Mouse (Mus musculus): ENCODE data around the gene Tmcc1. TPM values are rescaled to one million over a fixed set of nuclear protein-coding genes. Genes with fewer than 3 reads are reported as not detected.

Tmcc1 gene
- polyA plus RNA-seq, 1 experiment from 2014 or later = 5.3 TPM

DNA sequence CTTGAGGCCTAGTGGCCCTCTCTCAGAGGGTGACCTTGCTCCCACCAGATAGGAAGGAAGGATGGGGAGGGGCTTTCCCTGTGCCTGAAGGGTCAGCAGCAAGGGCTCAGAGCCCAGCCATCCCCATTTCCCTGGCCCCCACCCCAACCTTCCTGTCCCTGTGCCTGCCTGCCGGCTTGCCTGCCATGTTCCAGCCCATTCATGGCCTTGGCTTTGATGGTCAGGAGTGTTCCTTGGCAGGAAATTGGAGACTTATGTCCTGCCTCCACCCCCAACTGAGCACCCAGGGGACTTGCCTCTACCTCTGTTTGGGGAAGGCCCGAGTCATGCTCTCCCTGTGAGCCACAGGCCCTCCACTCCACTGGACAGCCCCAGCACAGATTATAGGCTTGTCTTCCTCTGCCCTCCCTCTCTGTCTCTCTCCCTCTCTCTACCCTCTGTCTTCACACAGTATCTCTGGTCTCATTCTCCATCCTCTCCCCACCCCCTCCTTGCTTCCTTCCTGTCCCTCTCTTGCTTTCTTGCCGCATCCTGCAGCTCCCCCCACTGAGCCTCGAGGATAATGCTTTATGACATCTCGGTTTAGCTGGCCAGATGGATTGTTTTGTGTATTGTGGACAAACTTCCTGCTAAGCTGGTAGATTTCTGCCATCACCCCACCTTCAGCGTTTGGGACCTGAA is 197.0 kb downstream of the Tmcc1 start:
- Histone ChIP-seq H3K27me3 (replicated peaks) (peaks cover 45% of the 10 kb centered on the region), H3K4me3 (no peak overlapping the region), H3K27ac (peak overlapping the region; percentile 71), H3K9me3 (replicated peaks) (no peaks in the 10 kb centered on the region), H3K36me3 (no peaks in the 10 kb centered on the region), H3K4me1 (peaks cover 66% of the 10 kb centered on the region), H3K4me2 (no peak overlapping the region; the same call in 1 of the 2 replicates), H3K9ac (no peak overlapping the region)
- no peak for ATAC-seq
- 15% methylated on average over 6 of the region's 6 CpGs for WGBS (ENCODE audit: insufficient replicate concordance)

DNA sequence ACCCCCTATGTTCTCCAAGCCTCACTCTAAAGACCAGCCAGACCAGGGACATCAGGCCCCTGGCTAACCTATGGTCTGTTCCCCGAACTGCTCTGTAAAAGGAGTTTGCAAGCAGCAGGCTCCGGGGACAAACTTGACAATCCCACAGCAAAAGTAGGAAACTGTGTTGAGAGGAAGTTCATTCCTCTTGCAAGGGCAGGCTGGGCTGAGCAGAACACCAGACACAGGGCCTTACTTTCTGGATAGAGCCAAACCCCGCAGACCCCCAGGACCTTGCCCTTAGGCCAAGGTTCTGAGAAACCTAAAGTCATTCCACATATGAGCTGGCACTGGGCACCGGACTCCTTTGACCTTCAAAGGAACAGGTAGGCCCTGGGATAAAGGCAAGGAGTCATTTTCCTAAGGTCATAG is 197.8 kb downstream of the Tmcc1 start:
- Histone ChIP-seq H3K4me1 (peaks cover 67% of the 10 kb centered on the region), H3K4me3 (peak overlapping the region; percentile 58)
- WGBS (ENCODE audit: insufficient replicate concordance) = 41% methylated on average over 4 of the region's 4 CpGs

DNA sequence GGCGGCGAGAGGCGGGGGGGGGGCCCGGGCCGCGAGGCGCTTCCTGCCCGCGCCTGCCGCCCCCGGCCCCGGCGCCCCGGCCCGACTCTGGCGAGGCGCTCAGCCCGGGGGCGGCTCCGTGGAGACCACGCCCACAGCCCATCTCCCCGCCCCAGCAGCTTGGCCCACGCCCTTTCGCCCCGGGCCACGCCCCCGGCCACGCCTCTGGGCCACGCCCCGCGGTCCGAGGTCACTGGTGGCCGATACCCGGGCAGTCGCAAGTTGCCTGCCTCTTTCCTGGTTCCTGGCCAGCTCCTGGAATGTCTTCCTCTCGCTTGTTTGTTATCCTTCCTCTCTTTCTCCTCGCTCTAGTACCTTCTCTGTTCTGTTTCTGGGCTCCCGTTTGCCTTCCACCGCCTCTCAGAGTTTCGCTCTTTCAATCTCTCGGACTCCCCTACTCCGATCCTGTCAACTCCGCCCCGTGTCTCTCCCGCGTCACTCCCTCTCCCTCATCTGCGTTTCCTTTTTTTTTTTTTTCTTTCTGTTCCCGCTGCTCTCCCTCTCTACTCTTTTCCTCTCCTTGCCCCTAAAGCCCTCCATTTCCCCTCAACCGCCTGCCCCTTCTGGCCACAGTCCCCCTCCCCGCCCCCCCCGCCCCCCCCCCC is 198.3 kb downstream of the Tmcc1 start, which contains the start of gene Plxnd1:
Plxnd1 (minus strand) TSS at position 129 of the 644 bp plus-strand sequence.
- WGBS (ENCODE audit: insufficient replicate concordance) = 1% methylated on average over 39 of the region's 51 CpGs
- peak; percentile 83 for ATAC-seq
- Histone ChIP-seq H3K4me3 (peak within 1 kb of the TSS; percentile 58), H3K36me3 (no peaks in the 10 kb centered on the region), H3K4me1 (peaks cover 67% of the 10 kb centered on the region), H3K27ac (peak within 1 kb of the TSS; percentile 71), H3K9ac (peak within 1 kb of the TSS; percentile 59), H3K27me3 (replicated peaks) (peaks cover 54% of the 10 kb centered on the region), H3K9me3 (replicated peaks) (no peaks in the 10 kb centered on the region), H3K4me2 (peak within 1 kb of the TSS; percentile 87)

More for the DNA sequence above, 197.8 kb downstream of the Tmcc1 start:
- Histone ChIP-seq H3K9me3 (replicated peaks) (no peaks in the 10 kb centered on the region), H3K27ac (peak overlapping the region; percentile 71), H3K9ac (peak overlapping the region; percentile 12; the same call in 1 of the 2 replicates), H3K4me2 (peak overlapping the region; percentile 87), H3K36me3 (no peaks in the 10 kb centered on the region), H3K27me3 (replicated peaks) (peaks cover 53% of the 10 kb centered on the region)
- ATAC-seq = no peak

DNA sequence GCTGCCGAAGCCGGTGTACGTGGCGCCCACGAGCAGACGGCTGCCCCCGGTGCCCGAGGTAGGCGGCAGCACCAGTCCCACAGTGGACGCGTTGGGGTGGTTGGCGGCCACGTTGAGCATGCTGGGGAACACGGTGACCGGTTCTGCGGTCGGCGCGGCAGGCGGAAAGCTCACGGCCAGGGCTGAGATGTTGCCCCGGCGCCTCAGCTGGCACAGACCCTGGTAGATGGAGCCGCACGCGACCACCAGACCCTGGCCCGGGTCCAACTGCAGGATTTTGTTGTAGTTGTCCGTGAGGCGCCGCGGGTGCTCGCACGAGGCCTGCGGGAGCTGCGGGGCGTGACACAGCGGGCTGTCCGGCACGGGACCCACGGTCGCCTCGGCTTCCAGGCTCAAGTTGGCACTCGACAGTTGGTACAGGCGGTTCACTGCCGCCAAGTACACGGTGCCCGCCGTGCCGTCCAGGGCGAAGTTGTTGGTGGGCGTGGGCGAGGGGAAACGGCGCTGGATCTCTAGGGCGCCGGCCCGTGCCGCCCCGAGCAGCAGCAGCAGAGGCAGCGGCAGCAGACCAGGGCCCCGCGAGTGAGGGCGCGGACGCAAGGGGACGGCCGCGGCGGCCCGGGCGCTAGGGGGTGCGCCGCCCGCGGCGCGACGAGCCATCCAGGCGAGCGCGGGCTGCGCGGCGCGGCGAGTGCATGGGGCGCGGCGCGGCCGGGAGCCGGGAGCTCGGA is 199.0 kb downstream of the Tmcc1 start:
- H3K27ac ChIP-seq = peak overlapping the region; percentile 71; the same call in 1 of the 2 replicates
- H3K4me1 ChIP-seq = peaks cover 66% of the 10 kb centered on the region
- H3K9ac ChIP-seq = peak overlapping the region; percentile 59

DNA sequence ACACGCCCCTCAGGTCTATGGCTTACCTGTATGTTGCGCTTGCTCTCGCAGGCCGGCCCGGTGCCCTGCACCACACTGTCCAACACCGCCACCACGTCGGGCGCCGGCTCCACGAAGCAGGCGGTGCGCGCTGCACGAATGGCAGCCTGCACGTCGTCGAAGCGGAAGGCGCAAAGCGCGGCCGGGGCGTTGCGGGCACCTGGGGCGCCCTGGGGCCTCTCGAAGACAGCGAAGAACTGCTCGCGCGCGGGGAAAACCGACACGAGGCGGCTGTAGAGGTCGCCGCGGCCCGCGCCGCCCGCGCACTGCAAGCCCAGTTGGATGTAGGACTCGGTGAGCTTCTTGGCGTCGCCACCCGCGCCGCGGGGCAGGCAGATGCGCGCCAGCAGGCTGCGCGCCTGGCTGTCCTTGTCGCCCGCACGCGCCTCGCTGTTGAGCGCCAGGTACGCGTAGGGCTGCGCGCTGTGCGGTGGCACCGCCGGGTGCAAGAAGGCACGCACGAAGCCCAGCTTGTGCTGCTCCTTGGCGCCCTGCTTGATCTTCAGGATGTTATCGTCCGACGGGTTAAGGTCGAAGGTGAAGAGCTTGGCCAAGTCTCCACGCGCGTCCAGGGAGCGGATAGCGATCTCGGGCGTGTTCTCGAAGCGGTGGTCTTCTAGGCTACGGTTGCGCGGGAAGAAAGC is 199.7 kb downstream of the Tmcc1 start:
- no peak for ATAC-seq
- Histone ChIP-seq H3K27ac (0 out of 2 replicates have a peak overlapping the region, but pooled peaks have one; percentile 71), H3K9ac (peak overlapping the region; percentile 59), H3K4me3 (peak overlapping the region; percentile 58), H3K27me3 (replicated peaks) (peaks cover 61% of the 10 kb centered on the region), H3K4me1 (peaks cover 59% of the 10 kb centered on the region), H3K36me3 (no peaks in the 10 kb centered on the region), H3K4me2 (peak overlapping the region; percentile 87), H3K9me3 (replicated peaks) (no peaks in the 10 kb centered on the region)
- 1% methylated on average over 86 of the region's 86 CpGs for WGBS (ENCODE audit: insufficient replicate concordance)

More for the DNA sequence above, 199.0 kb downstream of the Tmcc1 start:
- Histone ChIP-seq H3K36me3 (no peaks in the 10 kb centered on the region), H3K9me3 (replicated peaks) (no peaks in the 10 kb centered on the region), H3K27me3 (replicated peaks) (peaks cover 57% of the 10 kb centered on the region), H3K4me3 (peak overlapping the region; percentile 58), H3K4me2 (peak overlapping the region; percentile 87)
- peak; percentile 52; the same call in 1 of the 2 replicates for ATAC-seq
- WGBS (ENCODE audit: insufficient replicate concordance) = 1% methylated on average over 69 of the region's 93 CpGs

DNA sequence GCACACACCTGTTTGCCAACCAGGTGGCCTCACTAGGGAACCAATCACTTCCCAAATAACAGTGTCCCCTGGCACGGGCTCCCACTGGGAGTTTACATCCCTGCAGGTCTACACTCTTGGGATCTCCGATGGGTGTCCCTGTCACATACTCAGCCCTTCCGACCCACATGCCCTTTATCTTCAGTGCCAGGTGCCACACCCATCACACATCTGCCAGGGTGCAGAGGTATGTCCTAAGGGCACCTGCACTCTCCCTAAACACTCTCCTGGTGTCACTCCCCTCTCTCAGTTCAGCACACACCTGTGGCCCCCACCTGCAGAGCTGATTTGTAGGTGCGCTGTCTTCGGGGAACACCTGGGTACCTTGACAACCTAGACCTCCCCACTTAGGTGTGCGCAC is 200.3 kb downstream of the Tmcc1 start:
- H3K9me3 ChIP-seq (replicated peaks) = no peaks in the 10 kb centered on the region
- no peaks in the 10 kb centered on the region for H3K36me3 ChIP-seq
- no peak for ATAC-seq
- no peak overlapping the region for H3K27ac ChIP-seq
- peaks cover 54% of the 10 kb centered on the region for H3K4me1 ChIP-seq
- peaks cover 61% of the 10 kb centered on the region for H3K27me3 ChIP-seq (replicated peaks)
- WGBS (ENCODE audit: insufficient replicate concordance) = 33% methylated on average over 6 of the region's 6 CpGs
- peak overlapping the region; percentile 87 for H3K4me2 ChIP-seq
- H3K4me3 ChIP-seq = peak overlapping the region; percentile 58
- H3K9ac ChIP-seq = peak overlapping the region; percentile 47; the same call in 1 of the 2 replicates

DNA sequence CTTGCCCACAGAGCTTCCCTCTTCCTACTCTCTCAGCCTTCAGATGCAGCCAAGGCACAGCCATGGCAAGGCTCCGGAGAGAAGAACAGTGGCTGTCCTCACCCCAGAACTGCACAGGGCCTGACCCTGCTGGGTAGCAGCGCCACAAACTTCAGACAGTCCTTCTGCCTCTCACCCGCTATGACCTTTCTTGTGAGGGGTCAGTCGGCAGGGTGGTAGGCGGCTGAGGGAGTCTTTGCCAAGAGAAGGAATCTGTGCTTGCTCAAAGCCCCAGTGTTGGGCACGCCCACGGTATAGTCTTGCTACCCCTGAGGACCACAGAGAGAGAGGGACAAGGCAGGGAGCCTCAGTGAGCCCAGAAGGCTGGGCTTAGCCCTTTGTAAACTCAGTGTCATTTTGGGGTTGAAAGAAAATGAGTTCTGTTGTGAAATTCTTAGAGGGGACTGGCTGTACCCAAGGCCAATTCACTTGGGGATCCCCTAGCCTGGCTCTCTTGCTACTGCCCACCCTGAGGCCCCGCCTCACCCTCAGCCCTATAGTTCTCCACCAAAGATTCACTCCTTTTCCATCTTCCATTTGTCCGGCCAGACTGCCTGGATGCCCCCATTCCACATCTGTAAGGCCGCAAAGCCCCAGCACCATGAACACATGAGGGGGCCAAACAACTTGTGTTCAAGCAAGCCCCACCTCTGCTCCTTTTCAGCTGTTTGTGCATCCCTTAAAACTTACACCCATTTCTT is 201.2 kb downstream of the Tmcc1 start:
- peak overlapping the region; percentile 58 for H3K4me3 ChIP-seq
- no peak for ATAC-seq
- WGBS (ENCODE audit: insufficient replicate concordance) = 39% methylated on average over 10 of the region's 10 CpGs
- peaks cover 46% of the 10 kb centered on the region for H3K4me1 ChIP-seq
- H3K9ac ChIP-seq = no peak overlapping the region
- peaks cover 61% of the 10 kb centered on the region for H3K27me3 ChIP-seq (replicated peaks)
- peak overlapping the region; percentile 29 for H3K4me2 ChIP-seq
- H3K36me3 ChIP-seq = no peaks in the 10 kb centered on the region
- no peak overlapping the region for H3K27ac ChIP-seq
- no peaks in the 10 kb centered on the region for H3K9me3 ChIP-seq (replicated peaks)

DNA sequence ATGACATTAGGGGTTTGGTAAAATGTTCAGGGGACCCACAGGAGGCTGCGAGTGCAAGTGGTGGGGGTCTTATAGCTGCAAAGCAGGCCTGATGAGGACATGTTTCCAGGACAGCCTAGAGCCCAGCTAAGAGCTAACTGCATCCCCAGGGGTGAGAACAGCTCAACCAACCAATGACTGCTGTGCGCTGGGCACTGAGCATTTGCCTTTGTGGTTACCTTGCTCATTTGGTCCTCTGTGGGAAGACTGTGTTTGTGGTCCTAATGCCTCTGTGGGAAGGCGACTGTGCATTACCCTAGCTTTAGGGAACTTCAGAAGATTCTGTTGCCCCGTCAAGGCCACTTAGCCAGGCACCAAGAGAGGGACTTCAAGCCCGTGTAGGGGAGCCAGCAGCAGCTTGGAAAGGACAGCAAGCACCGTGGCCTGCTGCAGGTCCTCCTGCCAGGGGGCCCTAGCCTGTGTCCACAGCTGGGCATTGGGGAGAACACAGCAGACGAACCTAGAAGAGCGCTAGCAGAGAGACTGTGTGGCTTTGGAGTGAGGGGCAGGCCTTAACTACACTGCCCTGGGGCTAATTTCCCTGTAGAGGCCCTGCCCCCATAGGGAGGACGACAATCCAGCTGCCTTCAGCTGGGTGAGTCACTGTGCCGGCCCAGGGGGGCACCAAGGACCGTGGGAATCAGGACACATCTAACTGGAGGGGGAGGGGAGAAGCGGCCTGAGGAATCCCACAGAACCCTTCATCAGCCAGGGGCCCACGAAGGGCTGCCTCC is 202.0 kb downstream of the Tmcc1 start:
- H3K27ac ChIP-seq = no peak overlapping the region
- H3K4me1 ChIP-seq = peaks cover 45% of the 10 kb centered on the region
- H3K36me3 ChIP-seq = no peaks in the 10 kb centered on the region
- no peak for ATAC-seq
- 30% methylated on average over 13 of the region's 13 CpGs for WGBS (ENCODE audit: insufficient replicate concordance)
- no peaks in the 10 kb centered on the region for H3K9me3 ChIP-seq (replicated peaks)
- H3K9ac ChIP-seq = no peak overlapping the region; the same call in 1 of the 2 replicates
- H3K4me2 ChIP-seq = peak overlapping the region; percentile 29
- peaks cover 59% of the 10 kb centered on the region for H3K27me3 ChIP-seq (replicated peaks)
- peak overlapping the region; percentile 58 for H3K4me3 ChIP-seq

DNA sequence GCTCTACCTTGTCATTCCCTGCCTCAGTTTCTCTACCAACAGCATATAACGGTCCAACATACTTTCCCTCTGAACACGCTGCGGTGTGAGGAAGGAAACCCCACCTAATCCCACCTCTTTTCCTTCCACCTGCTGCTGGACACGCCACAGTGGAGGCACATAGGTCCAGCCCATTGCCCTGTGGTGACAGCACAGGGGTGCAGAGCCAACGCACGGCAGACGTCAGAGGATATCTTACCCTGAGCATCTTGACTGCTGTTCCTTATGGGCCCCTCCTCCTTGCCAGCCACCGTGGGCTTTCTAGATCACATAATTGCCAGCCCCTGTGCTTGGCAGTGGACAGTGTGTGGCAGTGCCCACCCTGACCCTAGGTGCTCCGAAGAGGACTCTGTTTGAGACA is 202.8 kb downstream of the Tmcc1 start:
- Histone ChIP-seq H3K4me2 (peak overlapping the region; percentile 29), H3K27me3 (replicated peaks) (peaks cover 51% of the 10 kb centered on the region), H3K9ac (no peak overlapping the region), H3K9me3 (replicated peaks) (no peaks in the 10 kb centered on the region), H3K36me3 (no peaks in the 10 kb centered on the region), H3K4me1 (peaks cover 42% of the 10 kb centered on the region), H3K27ac (no peak overlapping the region), H3K4me3 (0 out of 2 replicates have a peak overlapping the region, but pooled peaks have one; percentile 58)
- no peak for ATAC-seq
- WGBS (ENCODE audit: insufficient replicate concordance) = 69% methylated on average over 9 of the region's 9 CpGs

DNA sequence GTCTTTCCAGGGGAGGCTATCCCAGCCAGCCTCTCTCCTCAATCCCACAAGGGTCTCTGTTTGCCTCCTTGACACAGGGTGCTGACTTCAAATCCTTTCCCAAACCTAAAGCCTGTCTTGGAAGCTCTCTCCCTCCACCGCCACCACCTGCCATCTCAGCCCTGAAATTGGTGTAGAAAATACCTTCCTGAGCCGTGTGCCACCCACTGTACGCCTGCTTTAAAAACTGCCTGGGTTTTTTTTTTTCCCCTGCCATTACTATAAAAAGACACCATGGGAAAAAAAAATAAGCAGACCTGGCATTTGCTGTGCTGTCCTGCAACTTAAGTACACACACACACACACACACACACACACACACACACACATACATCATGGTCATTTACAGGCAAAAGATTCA is 203.2 kb downstream of the Tmcc1 start:
- H3K27me3 ChIP-seq (replicated peaks) = peaks cover 51% of the 10 kb centered on the region
- WGBS (ENCODE audit: insufficient replicate concordance) = 87% methylated on average over 3 of the region's 3 CpGs

More for the DNA sequence above, 203.2 kb downstream of the Tmcc1 start:
- H3K9me3 ChIP-seq (replicated peaks) = no peaks in the 10 kb centered on the region
- no peak overlapping the region for H3K9ac ChIP-seq
- H3K4me3 ChIP-seq = no peak overlapping the region
- 0 out of 2 replicates have a peak overlapping the region, but pooled peaks have one; percentile 29 for H3K4me2 ChIP-seq
- H3K4me1 ChIP-seq = peaks cover 43% of the 10 kb centered on the region
- H3K36me3 ChIP-seq = no peaks in the 10 kb centered on the region
- H3K27ac ChIP-seq = no peak overlapping the region
- ATAC-seq = no peak

Measured in liver, embryonic 12.5 days (tissue).